Mouse (Mus musculus) MN1 (cell line): ENCODE measurements around the gene Il31.
A peak's percentile ranks its signal among the peaks of the same experiment; 100 is the strongest.

Source experiments
- DNase-seq: peaks from one replicate; pipeline ENCODE4 v3.0.0-alpha.2; 2016; ENCODE audit warnings: low spot score

Gene Il31

DNA sequence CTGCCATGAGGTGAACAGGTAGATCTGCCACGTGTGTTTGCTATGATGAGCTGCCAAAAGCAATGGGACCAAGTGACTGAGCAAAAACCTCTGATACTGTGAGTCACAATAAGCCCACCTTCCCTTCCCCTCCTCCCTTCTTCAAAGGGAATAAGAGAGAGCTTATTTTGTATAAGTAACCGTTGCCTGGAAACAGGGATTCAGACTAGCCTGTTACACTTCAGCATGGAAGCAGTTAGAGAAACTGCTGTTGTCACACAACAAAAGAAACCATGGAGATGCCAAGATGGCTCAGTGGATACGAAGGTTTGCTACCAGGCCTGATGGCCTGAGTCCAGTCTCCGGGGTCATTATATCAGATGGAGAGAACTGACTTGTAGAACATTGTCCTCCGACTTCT lies 15.5 kb downstream of the Il31 start:
- no peak for DNase-seq

DNA sequence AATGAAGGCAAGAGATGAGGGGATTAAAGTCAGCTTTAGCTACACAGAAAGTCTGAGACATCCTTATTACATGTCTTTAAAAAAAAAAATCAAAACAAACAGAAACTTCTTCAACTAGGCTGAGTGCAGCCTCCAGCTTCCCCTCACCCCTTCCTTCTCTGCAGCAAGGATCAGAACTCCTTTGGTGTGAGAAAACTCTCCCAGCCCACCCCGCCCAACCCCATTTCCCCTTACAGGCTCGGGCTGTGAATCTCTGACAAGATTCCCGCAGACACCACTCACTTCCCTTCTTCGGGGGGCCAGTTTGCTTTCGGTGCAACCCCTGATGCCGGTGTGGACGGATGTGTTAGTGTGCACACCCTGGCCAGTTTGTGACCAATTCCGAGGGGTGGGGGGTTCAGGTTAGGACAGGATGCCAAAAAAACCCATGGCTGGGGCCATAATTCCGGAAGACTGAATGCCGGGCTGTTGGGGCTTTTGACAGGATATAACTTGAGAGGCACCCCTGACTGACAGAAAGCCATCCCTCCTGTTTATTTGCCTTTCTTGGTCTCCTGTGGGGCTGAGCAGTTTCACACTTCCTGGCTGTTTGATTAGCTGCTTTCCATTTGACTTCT lies 18.4 kb downstream of the Il31 start:
- no peak for DNase-seq

GRCm38 (mm10) chr5:123464638-123465037 lies 24.7 kb downstream of the Il31 start:
- no peak for DNase-seq

DNA sequence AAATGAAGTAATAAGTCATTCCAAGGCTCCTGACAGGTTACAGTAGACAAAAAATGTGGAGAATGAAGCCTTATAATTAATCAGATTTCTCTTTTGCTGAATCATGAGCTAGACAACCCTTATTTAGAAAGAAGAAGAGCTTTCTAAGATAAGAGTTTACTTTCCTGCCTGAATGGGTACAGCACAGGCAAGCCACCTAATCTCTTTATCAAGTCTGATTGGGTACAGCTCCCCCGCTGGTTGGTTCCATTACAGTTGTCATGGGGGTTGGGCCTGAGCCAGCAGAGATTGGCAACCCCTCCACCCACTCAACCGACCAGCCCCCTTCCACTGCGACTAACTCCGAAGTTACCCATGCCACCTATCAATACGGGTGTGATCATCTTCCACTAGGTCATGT lies 27.9 kb downstream of the Il31 start:
- no peak for DNase-seq

- DNase-seq: no peak
These were observed 37.4 kb downstream of the Il31 start for GRCm38 (mm10) chr5:123451886-123452285.

- no peak for DNase-seq
These were observed 44.4 kb downstream of the Il31 start for GRCm38 (mm10) chr5:123444849-123445334.

- peak; percentile 57 for DNase-seq
These were observed 45.2 kb downstream of the Il31 start for GRCm38 (mm10) chr5:123444069-123444468.

- no peak for DNase-seq
These were observed 47.0 kb downstream of the Il31 start for GRCm38 (mm10) chr5:123442283-123442682.

GRCm38 (mm10) chr5:123440664-123441063 lies 48.6 kb downstream of the Il31 start:
- no peak for DNase-seq

GRCm38 (mm10) chr5:123439941-123440340 lies 49.3 kb downstream of the Il31 start:
- DNase-seq: no peak

GRCm38 (mm10) chr5:123439312-123439711 lies 50.0 kb downstream of the Il31 start:
- no peak for DNase-seq

- no peak for DNase-seq
These were observed 50.9 kb downstream of the Il31 start for GRCm38 (mm10) chr5:123438381-123438780.

DNA sequence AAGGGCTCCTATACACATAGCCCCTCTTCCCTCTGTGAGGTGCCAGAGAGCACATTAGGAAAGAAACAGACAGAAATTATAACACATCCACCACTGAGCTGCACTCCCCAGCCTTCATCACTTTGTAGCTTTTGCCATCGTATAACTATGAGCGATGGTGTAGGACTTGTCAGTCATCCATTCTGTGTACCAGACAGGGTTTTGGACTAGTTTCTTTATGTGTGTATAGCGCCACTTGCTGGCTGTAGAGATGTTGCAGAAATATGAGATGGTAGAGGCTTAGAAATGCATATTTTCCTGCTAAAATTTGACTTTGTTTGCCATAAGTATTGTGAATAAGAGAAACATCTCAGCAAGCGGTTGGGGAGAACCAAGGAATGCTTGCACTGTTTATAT lies 52.5 kb downstream of the Il31 start:
- DNase-seq: peak; percentile 55

DNA sequence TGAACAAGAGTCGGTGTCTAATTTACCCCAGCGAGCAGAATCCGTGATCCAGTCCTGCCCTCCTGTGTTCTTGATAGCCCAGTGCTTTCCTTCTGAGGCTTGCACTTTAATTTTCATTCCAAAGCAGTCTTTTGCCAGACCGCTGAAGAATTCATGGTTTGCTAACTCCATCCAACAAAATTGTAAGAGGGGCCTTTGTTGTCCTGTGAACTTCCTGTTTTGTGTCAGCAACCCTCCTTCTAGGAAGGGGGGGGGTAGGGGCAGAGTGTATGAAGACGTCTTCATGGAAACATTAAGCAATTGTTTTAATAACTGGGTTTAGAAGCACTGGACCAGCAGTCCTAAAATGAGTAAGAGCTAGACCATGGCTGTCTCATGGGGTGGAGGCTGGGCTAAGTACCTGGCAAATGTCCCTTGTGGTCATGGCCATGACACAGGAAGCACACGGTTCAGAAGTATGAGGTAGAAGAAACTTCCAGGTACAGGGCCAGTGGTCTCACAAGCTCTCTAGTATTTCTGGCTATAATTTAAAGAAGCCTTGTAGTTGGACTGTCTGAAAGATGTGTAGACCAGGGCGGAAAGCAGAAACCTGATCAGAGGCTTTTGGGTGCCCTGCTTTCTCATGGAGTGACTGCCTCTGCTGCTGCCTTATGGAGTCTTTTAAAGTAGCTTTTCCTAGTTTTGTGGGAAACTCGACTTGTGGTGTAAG lies 53.1 kb downstream of the Il31 start:
- no peak for DNase-seq

DNA sequence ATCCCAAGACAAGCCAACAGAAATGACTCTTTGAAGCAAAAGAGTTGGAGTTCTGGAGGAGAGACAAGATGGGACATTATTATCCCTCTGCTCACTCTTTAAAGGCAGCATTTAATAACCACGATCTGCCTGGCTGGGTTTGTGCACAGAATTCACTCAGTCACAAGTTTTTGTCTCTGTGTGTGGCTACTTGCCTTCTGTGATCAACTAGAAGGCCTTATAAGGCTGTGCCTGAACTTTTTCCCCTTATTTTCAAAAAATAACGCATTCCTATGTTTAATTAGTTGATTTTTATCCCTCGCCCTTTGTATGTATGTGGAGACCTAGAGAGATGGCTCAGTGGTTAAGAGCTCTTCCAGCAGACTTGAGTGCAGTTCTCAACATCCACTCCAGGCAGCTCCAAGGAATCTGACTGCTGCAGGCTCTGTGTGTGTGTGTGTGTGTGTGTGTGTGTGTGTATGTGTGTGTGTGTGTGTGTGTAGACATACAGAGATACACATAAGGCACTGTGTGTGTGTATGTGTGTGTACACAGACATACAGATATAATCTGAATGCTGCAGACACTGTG lies 56.9 kb downstream of the Il31 start:
- DNase-seq: no peak

GRCm38 (mm10) chr5:123431524-123432304 lies 57.6 kb downstream of the Il31 start:
- DNase-seq: no peak
